Mouse (Mus musculus) natural killer cell, adult 2 months (primary cell): ENCODE data around the gene Ntm.

ENCODE experiments used
- DNase-seq, 2 experiments: peaks; one replicate each; pipeline ENCODE4 v3.0.0; 2022; ENCODE audit warnings: low spot score in 2 of 2

The Ntm gene

DNA sequence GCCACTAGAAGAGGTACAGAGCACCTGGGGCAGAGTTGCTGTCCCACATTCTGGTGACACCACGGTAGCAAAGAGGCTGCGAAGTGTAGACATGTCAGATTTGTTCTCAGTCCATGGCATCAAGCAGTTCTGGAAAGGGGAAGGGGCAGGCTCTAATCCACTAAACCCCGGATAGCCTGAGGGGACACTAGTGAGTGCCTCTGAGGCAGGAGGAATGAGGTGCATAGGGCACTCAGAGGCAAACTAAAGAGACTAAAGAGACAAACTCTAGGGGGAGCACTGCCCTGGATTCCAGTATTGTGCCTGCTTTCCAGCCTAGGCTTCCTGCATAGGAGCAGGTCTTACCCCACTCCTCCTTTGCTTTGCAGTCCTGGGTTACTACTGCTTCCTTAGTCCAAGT is 926.5 kb downstream of the Ntm start:
- no peak for DNase-seq

DNA sequence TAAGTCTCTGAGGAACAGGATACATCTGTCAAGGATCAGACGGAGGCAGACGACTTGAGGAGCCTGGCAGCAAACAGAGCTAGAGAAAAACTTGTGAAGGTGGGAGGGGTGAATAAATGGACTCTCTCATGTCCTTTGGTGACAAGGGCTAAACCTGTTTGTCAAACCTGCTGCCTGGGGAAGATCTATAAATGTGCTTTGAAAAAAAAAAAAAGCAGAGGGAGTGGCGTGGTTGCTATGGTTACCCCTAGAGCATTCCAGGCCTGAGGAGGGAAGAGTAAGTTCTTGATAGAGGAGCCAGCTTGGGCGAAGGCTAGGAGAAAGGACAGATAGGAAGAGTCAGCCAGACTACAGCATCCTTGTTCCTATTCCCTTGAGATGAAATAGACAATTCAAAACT is 926.9 kb downstream of the Ntm start:
- DNase-seq, result no peak

DNA sequence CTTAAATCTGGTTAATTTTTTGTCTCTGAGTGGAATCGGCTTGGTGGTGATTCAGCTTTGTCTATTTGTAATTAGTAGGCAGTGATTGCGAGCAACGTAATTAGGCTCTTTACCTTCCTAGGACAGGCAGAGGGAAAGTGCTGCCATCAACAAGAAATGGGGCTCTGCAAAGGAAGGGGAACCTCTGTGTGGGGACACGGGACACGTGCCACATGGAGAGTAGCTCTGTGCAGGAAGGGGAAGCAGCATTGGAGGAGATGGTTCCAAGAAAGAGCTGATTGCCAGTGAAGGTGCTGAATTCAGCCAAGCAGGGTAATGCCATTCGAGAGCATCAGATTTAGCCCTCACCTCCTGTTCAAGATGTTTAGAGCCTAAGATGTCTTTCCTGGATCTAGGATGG is 936.5 kb downstream of the Ntm start:
- DNase-seq, result no peak

DNA sequence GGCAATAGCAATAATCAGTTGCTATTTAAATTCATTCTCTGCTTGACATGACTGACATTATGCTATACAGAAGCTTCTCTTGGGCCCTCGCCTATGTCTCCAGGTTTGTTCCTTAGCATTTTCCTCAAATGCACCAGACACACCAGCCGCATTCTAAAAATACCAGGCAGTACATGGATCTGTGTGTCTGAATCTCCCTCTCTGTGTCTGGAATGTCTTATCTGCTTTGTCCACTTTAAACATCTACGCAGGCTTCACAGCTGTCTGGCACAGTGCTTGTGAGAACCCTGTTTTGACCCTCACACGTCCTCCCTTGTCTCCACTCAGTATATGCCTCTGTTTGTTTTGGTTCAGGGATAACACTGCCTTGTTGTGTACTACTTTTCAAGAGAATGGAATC is 937.3 kb downstream of the Ntm start:
- no peak for DNase-seq

DNA sequence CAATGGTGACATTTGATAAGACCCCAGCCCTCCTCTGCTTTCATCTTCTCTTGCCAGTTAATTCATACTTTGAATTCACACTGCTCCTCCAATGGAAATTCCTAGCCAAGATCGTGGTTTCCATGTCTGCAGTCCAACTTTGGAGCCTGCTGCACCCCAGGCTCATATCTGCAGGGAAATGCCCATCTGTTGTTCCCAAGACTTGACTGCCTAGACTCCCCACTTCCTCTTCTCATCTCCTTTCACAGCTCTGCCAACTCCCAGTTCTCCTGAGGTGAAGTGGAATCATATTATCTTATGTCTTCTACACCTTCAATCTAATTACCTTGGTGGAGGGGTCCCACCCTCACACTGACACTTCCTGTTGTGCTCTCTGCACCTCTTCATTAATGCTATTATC is 937.8 kb downstream of the Ntm start:
- no peak for DNase-seq

DNA sequence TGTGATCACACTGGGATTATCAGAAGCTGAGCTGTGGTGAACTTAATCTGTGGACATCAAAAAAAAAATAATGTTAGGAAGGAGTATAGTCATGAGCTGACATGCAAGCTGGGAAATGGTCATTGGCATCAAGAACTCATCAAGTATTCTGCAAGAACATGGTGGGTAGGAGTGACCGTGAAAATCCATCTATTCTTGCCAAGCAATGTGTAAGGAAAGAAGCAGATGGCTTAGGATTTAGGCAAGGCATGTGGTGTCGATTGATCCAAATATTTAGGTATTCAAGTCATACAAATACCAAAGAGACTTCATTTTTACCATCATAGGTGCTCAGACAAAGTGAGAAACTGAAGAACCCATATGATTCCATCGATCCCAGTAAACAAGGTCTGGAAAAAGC is 946.1 kb downstream of the Ntm start:
- no peak for DNase-seq

DNA sequence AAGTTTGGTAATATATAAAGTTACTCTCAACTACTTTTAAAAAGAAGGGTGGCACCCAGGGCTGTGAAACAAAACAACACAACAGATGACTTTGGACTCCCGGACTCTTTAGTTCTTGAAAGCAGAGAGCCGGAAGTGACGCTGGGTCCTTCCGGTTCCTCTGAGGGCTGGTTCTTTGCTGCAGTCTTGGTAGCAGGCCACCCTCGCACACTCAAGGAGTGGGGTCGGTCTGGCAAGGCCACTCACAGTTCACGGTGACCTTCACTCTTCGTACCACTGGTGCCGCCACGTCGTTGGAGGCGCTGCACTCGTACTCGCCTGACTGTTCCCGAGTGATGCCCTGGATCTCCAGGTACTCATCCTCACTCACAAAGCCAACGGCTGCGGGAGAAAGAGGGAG is 949.1 kb downstream of the Ntm start:
- no peak for DNase-seq

DNA sequence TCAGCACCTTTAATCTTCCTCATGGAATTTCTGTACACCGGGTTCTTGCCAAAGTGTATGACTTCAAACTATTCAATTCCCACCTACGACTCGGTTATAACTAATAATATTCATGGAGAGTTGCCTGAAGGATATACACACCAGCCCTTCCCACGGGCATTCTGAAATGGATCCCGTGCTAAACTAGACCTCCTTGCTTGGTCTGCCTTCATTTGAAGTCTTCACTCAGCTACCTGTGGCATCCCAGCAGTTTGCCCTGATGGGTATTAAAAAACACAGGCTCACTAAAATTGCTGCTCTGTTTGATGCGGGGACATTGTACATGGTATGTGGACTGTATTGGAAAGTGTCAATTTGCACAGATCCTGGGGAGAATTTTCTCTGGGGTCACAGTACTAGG is 950.4 kb downstream of the Ntm start:
- no peak for DNase-seq

DNA sequence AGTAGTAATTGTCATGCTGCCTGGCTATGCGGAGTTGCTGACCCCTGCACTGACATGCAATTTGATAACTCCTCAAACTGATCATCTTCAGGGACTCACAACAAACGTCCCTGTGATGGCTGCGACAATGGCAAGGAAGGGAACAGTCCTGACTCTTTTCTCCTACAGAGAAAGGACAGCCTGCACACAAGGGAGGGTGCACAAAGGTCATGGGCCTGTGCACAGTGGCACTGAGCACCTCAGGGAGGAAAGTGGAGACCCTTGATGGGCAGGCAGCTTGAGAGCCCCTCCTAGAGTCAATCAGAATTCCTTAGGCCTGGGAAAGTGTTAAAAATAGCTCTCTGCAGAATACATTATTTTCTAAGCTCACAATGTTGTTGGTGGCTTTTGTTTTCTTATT is 951.5 kb downstream of the Ntm start:
- no peak for DNase-seq

DNA sequence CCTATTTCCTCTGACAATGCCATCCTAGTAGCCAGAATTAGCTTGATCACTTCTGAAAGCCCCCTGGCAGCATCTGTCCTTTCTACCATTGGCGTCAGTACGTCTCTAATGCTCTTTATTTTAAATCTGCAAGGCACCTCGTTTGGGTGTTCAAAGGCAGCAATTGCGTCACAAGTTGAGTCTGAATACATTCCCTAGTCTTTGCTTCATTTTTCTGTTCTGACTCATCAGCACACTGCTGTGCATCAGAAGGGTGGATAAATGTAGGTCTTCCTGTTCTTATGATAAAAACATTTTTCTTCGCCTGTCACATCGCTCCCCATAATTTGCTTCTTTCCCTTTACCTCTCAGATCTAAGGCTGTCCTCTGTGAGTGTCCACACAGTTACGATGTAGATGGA is 958.4 kb downstream of the Ntm start:
- no peak for DNase-seq

DNA sequence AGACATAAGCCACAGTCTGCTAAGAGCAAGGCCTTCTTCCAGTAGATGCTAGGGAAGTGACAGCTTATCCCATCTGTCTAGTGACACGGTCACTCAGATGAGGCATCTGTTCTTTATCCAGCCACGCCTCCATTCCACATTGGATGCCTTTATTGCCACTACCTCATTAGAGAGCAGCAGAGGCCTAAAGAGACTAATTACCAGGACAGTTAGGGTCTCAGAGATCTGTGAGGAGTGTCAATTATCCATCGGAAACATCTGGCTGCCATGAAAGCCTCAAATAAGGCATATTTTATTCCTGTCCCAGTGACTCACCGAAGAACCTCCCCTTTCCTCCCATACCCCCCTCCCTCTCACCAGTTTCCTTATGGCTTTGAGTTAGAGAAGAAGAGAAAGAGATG is 963.0 kb downstream of the Ntm start:
- no peak for DNase-seq

DNA sequence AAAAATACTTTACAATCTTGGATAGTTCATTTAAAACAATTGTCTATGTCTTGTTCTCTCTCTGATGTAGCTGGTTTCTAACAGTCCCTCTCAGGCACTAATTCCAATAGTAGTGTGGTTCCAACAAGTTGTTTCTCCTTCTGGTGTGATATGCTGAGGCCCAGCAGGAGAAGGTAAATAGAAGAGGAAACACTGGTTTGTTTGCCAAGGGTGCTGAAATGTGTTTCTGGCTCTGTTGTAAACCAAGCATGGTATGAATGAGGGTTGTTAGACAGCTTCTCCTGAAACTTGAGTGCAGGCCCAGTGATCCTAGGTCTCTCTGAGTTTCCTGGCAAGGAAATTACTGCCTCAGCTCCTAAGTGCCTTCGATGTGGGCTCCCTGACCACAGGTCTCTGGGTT is 985.7 kb downstream of the Ntm start:
- no peak for DNase-seq

DNA sequence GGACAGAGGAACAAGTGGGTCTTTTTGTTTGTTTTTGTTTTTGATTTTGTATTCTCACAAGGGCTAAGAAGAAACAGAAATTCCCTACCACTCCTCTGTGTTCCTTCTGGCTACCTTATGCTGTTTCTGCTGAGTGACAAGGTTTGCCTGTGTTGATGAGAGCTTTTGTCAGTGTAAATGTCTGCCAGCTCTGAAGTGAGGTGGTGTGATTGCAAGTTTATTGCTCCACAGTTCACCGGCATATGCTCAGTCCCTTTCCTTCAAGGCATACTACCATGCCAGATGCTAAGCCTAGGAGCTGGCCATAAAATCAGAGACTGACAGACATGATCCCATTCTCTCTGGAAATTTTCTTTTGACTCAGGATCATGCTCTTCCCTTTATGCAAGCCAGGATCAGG is 993.5 kb downstream of the Ntm start:
- no peak for DNase-seq
